Mouse (Mus musculus) erythroblast, embryonic 14.5 days (primary cell): ENCODE measurements around the gene Mpdu1. TPM values are rescaled to one million over a fixed set of nuclear protein-coding genes. Genes with fewer than 3 reads are reported as not detected.

Source experiments
- H3K27me3 ChIP-seq: 2 replicates; pipeline ENCODE4 v1.6.1; 2012; ENCODE audit warnings: inconsistent platforms; ENCODE audit not compliant: control insufficient read depth
- H3K36me3 ChIP-seq: 2 replicates; pipeline ENCODE4 v1.6.1; 2012; ENCODE audit warnings: mild to moderate bottlenecking, inconsistent platforms; ENCODE audit not compliant: control insufficient read depth
- H3K4me1 ChIP-seq: 2 replicates; pipeline ENCODE4 v1.6.1; 2012; ENCODE audit warnings: inconsistent platforms; ENCODE audit not compliant: control insufficient read depth
- H3K4me3 ChIP-seq: replicated peaks from 2 replicates; pipeline ENCODE3; 2012; ENCODE audit warnings: moderate library complexity, mild to moderate bottlenecking, inconsistent platforms
- H3K9me3 ChIP-seq: 2 replicates; pipeline ENCODE4 v1.6.1; 2012; ENCODE audit warnings: low read length, inconsistent platforms, mixed read lengths; ENCODE audit not compliant: control insufficient read depth
- GATA1 ChIP-seq: IDR thresholded peaks from 2 replicates; pipeline ENCODE4 v1.6.1; 2012; ENCODE audit warnings: low read length, inconsistent platforms, mixed read lengths
- TAL1 ChIP-seq: IDR thresholded peaks from 3 replicates; pipeline ENCODE4 v1.6.1; 2012; ENCODE audit warnings: low read length, inconsistent platforms, mixed read lengths
- polyA plus RNA-seq: library from polyadenylated mRNA; stranded (reverse); fragments of >175 nt; gene quantifications from 2 replicates; pipeline ENCODE4 v1.2.3, GENCODE M21; 2012

Gene Mpdu1
- polyA plus RNA-seq, 1 experiment = 3.9 TPM

DNA sequence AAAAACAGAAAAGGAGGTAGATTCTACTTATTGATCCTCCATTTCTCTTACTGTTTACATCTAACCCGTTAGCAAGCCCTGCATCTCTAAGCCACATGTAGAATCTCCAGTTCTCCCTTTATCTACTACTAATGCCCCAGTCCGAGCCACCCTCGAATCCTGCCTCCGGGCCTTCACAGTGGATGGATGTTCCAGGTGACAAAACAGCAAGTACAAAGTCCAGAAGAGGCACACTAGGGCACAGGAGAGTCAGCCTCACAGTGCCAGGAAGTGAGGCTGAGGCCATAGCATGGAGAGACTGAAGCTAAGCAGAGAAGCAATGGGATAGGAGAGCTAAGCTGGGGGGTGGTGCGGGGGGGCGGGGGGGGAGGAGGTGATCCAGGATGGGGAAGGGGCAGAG lies 30.4 kb upstream of the Mpdu1 start:
- Histone ChIP-seq H3K4me1 (peaks cover 29% of the 10 kb centered on the region), H3K27me3 (peaks cover 16% of the 10 kb centered on the region), H3K36me3 (no peaks in the 10 kb centered on the region; the same call in 1 of the 2 replicates), H3K9me3 (no peaks in the 10 kb centered on the region), H3K4me3 (no peak overlapping the region)
- TF ChIP-seq GATA1 = no peak
- no peak for TF ChIP-seq TAL1

GRCm38 (mm10) chr11:69692196-69692811 lies 29.9 kb upstream of the Mpdu1 start:
- Histone ChIP-seq H3K27me3 (peaks cover 16% of the 10 kb centered on the region), H3K4me1 (peaks cover 29% of the 10 kb centered on the region), H3K4me3 (no peak overlapping the region), H3K9me3 (no peaks in the 10 kb centered on the region), H3K36me3 (no peaks in the 10 kb centered on the region; the same call in 1 of the 2 replicates)
- TF ChIP-seq GATA1 = no peak
- no peak for TF ChIP-seq TAL1

DNA sequence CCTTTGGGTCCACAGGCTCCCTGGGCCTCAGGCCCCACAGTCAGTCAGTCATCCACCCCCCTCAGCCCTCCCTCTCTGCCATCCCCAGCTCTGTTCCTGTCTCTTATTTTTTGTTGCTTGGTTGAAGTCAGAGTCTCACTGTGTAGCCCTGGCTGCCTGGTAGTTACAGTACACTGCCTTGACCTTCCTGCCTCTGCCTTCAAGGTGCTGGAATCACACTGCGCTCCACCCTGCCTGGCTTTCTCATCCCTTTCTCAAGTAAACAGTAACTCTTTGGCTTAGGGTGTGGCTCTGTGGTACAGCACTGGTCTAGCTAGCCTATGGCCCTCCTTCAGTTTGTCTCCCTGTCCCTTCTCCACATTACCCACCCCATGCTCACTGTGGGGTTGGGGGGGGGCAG lies 27.4 kb upstream of the Mpdu1 start:
- peaks cover 19% of the 10 kb centered on the region for H3K4me1 ChIP-seq

GRCm38 (mm10) chr11:69687061-69687460 lies 24.6 kb upstream of the Mpdu1 start:
- no peak overlapping the region for H3K4me3 ChIP-seq
- no peaks in the 10 kb centered on the region; the same call in 1 of the 2 replicates for H3K36me3 ChIP-seq
- peaks cover 23% of the 10 kb centered on the region for H3K4me1 ChIP-seq
- TF ChIP-seq TAL1 (no peak), GATA1 (no peak)
- no peaks in the 10 kb centered on the region for H3K9me3 ChIP-seq
- peaks cover 7% of the 10 kb centered on the region for H3K27me3 ChIP-seq

More for the DNA sequence above, 27.4 kb upstream of the Mpdu1 start:
- no peaks in the 10 kb centered on the region for H3K9me3 ChIP-seq
- no peaks in the 10 kb centered on the region; the same call in 1 of the 2 replicates for H3K36me3 ChIP-seq
- TF ChIP-seq TAL1 = no peak
- TF ChIP-seq GATA1 = no peak
- no peak overlapping the region for H3K4me3 ChIP-seq
- H3K27me3 ChIP-seq = peaks cover 10% of the 10 kb centered on the region

DNA sequence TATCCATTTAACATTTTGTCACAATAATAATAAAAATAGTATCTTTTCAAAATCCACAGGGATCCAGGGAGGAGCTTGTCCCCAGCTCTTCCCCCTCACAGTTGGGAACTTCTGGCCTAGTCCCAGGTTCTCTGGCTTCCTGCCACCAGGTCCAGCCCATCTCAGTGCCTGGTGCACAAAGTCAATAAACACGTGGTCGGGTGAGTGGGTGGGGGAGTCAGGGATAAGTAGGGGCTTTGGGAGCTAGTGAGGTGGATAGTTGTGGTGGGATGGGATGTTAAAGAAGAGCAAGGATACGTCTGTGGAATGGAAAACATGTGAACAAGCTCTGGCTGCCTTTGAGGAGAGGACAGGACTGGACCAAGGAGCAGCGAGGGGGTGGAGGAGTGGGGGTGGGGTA lies 23.9 kb upstream of the Mpdu1 start:
- no peak for TF ChIP-seq GATA1
- no peak for TF ChIP-seq TAL1
- peaks cover 27% of the 10 kb centered on the region for H3K4me1 ChIP-seq
- H3K27me3 ChIP-seq = peaks cover 7% of the 10 kb centered on the region
- no peak overlapping the region for H3K4me3 ChIP-seq
- no peaks in the 10 kb centered on the region; the same call in 1 of the 2 replicates for H3K36me3 ChIP-seq
- no peaks in the 10 kb centered on the region for H3K9me3 ChIP-seq

DNA sequence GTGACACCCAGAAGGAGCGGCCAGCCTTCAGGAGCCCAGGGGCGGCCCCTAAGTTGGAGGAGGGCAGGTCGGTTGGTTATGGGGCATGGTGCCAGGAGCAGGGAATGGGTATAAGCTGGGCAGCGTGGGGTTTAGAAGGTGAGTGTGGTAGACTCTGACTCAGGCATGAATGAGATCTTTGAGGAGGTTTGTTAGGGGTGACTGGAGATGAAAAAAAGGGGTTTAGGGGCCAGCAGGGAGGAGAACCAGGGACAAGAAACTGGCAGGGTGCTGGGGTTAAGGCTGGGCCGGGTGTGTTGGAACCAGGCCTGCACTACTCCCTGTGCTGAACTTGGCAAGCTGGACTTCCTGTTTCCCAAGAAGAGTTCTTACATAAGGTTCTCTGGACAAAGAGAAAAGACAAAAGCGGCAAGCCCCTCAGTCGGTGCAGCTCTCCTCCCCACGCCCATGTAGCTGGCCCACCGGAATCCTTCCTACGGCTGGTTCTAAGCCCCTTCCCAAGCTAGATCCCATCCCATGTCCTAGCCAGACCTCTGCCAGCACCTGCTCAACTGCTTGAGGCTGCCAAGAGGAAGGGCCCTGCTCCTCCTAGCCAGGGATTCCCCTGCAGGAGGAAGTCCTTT lies 23.2 kb upstream of the Mpdu1 start, which contains the start of gene Tnfsf13:
Tnfsf13 (minus strand) TSS at position 259 of the 623 bp plus-strand sequence.
- TF ChIP-seq GATA1 = no peak
- no peak for TF ChIP-seq TAL1
- no peaks in the 10 kb centered on the region; the same call in 1 of the 2 replicates for H3K36me3 ChIP-seq
- H3K4me1 ChIP-seq = peaks cover 34% of the 10 kb centered on the region
- no peak within 1 kb of the TSS for H3K4me3 ChIP-seq
- H3K9me3 ChIP-seq = no peaks in the 10 kb centered on the region
- H3K27me3 ChIP-seq = peaks cover 7% of the 10 kb centered on the region

DNA sequence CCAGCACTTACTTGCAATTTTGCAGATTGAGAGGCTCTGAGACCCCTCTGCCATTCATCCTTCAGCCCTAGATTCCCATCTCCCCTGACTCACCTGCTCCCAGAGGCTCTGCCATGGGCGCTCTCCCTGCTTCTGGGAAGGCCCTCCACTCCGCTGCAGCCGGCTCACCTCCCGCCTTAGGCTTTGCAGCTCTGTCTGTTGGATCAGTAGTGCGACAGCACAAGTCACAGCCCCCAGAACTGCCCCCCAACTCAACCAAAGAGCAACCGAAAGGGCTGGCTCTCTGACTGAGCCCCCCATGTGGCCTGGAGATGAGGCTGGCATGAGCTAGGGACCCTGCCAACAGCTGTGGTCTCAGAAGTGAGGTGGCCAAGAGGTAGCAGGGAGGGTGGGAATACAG lies 22.5 kb upstream of the Mpdu1 start:
- no peak overlapping the region for H3K4me3 ChIP-seq
- H3K4me1 ChIP-seq = peaks cover 38% of the 10 kb centered on the region
- H3K27me3 ChIP-seq = peaks cover 7% of the 10 kb centered on the region
- TF ChIP-seq TAL1 (no peak), GATA1 (no peak)
- H3K9me3 ChIP-seq = no peaks in the 10 kb centered on the region
- peaks cover 6% of the 10 kb centered on the region for H3K36me3 ChIP-seq

DNA sequence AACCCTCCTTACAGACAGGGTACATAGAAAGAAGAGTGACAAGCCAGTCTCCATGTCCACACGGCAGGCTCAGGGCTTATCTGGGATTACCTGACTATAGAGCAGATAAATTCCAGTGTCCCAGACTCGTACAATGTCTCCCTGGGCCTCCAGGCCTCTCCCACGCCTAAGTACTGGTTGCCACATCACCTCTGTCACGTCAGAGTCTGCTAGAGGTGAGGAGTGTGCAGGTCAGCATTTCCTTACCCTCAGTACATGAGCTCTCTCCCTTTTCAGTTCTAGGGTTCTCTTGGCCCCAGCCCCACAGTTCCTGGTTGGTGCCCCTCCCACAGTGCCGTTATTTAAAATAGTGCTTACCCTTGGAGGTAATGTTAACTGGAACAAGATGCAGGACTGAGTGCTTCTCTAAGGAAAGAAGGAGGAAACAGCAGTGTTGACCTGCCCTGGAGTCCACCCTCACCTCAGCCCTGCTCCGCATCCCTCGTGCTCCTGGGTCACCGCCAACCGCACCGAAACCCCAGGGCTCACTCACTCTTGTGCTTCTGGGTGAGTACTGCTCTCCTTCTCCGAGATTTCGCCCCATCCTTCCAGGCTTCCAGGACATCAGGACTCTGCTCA lies 21.8 kb upstream of the Mpdu1 start:
- Histone ChIP-seq H3K4me3 (no peak overlapping the region), H3K9me3 (no peaks in the 10 kb centered on the region), H3K4me1 (peaks cover 40% of the 10 kb centered on the region), H3K27me3 (peaks cover 7% of the 10 kb centered on the region), H3K36me3 (peaks cover 12% of the 10 kb centered on the region)
- TF ChIP-seq GATA1 (no peak), TAL1 (no peak)

DNA sequence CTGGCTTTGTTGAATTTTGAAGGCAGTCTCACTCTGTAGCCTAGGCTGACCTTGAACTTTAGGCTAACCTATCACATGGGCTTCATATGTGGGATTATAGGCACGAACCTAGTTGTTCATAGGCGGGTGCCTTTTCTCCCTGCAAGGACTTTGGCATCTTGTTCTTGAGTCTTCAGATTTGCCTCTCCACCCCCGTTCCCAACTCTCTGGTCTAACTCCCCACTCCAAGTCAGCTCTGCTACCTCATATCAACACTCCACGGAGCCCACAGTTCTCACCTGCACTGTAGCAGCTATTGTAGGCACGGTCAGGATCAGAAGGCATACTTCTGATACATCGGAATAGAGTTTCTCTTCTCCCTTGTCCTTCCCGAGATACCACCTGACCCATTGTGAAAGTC lies 21.1 kb upstream of the Mpdu1 start:
- TF ChIP-seq GATA1 (no peak), TAL1 (no peak)
- Histone ChIP-seq H3K36me3 (peaks cover 17% of the 10 kb centered on the region), H3K9me3 (no peaks in the 10 kb centered on the region), H3K4me3 (no peak overlapping the region), H3K4me1 (peaks cover 40% of the 10 kb centered on the region), H3K27me3 (peaks cover 7% of the 10 kb centered on the region)
